Mouse (Mus musculus) MEL (cell line): ENCODE data around the gene Renbp. TPM values are rescaled to one million over a fixed set of nuclear protein-coding genes. Genes with fewer than 3 reads are reported as not detected.

ENCODE experiments used
- DNase-seq: peaks from one replicate; pipeline ENCODE4 v3.0.0; 2011; ENCODE audit warnings: low read depth, low spot score
- H3K27ac ChIP-seq: 2 replicates; pipeline ENCODE4 v1.5.1; 2012; ENCODE audit warnings: low read depth, mild to moderate bottlenecking, control low read depth, low read length, moderate library complexity; ENCODE audit not compliant: control insufficient read depth
- H3K27me3 ChIP-seq, 2 experiments: fragments of 150-350 bp in 1 of 2; sonication (generic) in 1 of 2; 2 replicates each; pipeline ENCODE4 v1.6.1; 2012; ENCODE audit warnings: low read length in 2 of 2, mild to moderate bottlenecking in 2 of 2, improper control_type of control experiment in 1 of 2, moderate library complexity in 1 of 2; ENCODE audit not compliant: insufficient read depth in 2 of 2, control insufficient read depth in 1 of 2
- H3K36me3 ChIP-seq, 2 experiments: 2 replicates each; pipeline ENCODE4 v1.6.1; 2012 to 2014; ENCODE audit warnings: low read length in 2 of 2, improper control_type of control experiment in 1 of 2, inconsistent platforms in 1 of 2, mild to moderate bottlenecking in 1 of 2; ENCODE audit not compliant: insufficient read depth in 2 of 2, control insufficient read depth in 1 of 2
- H3K4me1 ChIP-seq, 2 experiments: fragments of 150-350 bp in 1 of 2; sonication (generic) in 1 of 2; 2 replicates each; pipeline ENCODE4 v1.6.1; 2012; ENCODE audit warnings: low read length in 2 of 2, improper control_type of control experiment in 1 of 2, mild to moderate bottlenecking in 1 of 2; ENCODE audit not compliant: insufficient read depth in 2 of 2, control insufficient read depth in 1 of 2
- H3K4me3 ChIP-seq, 2 experiments: fragments of 150-350 bp in 1 of 2; sonication (generic) in 1 of 2; 2 replicates each; pipeline ENCODE4 v1.5.1; 2012; ENCODE audit warnings: low read depth in 2 of 2, low read length in 2 of 2, mild to moderate bottlenecking in 2 of 2, moderate library complexity in 2 of 2, control low read depth in 1 of 2, improper control_type of control experiment in 1 of 2; ENCODE audit not compliant: control insufficient read depth in 1 of 2, insufficient read depth in 1 of 2
- H3K79me2 ChIP-seq: 2 replicates; pipeline ENCODE4 v1.6.1; 2012; ENCODE audit warnings: mild to moderate bottlenecking, low read length, moderate library complexity; ENCODE audit not compliant: control insufficient read depth, poor library complexity, insufficient read depth
- H3K9ac ChIP-seq: 2 replicates; pipeline ENCODE4 v1.6.1; 2012; ENCODE audit warnings: low read depth, mild to moderate bottlenecking, control low read depth, low read length, moderate library complexity; ENCODE audit not compliant: control insufficient read depth, poor library complexity, severe bottlenecking
- H3K9me3 ChIP-seq: fragments of 150-350 bp; sonication (generic); replicated peaks from 2 replicates; pipeline ENCODE4 v1.6.1; 2012; ENCODE audit warnings: mild to moderate bottlenecking, low read length, improper control_type of control experiment, moderate library complexity; ENCODE audit not compliant: insufficient read depth
- CHD1 ChIP-seq: IDR thresholded peaks from 2 replicates; pipeline ENCODE4 v1.6.1; 2012; ENCODE audit warnings: low read depth, mild to moderate bottlenecking, inconsistent platforms, low read length, improper control_type of control experiment
- EP300 ChIP-seq, 2 experiments: IDR thresholded peaks; 2 replicates each; pipeline ENCODE4 v1.6.1; 2011; ENCODE audit warnings: improper control_type of control experiment in 2 of 2, low read length in 2 of 2, low read depth in 1 of 2, mild to moderate bottlenecking in 1 of 2
- ETS1 ChIP-seq: IDR thresholded peaks from 2 replicates; pipeline ENCODE4 v1.6.1; 2012; ENCODE audit warnings: low read depth, mild to moderate bottlenecking, inconsistent platforms, low read length, improper control_type of control experiment, moderate library complexity
- GATA1 ChIP-seq: IDR thresholded peaks from 2 replicates; pipeline ENCODE4 v1.6.1; 2011; ENCODE audit warnings: low read depth, low read length, improper control_type of control experiment
- HCFC1 ChIP-seq: IDR thresholded peaks from 2 replicates; pipeline ENCODE4 v1.6.1; 2012; ENCODE audit warnings: low read depth, mild to moderate bottlenecking, inconsistent platforms, low read length, improper control_type of control experiment, moderate library complexity
- MAFK ChIP-seq: IDR thresholded peaks from 2 replicates; pipeline ENCODE4 v1.6.1; 2011; ENCODE audit warnings: low read depth, mild to moderate bottlenecking, low read length, improper control_type of control experiment, borderline replicate concordance
- MAZ ChIP-seq: IDR thresholded peaks from 2 replicates; pipeline ENCODE4 v1.6.1; 2012; ENCODE audit warnings: low read depth, mild to moderate bottlenecking, inconsistent platforms, low read length, improper control_type of control experiment
- MEF2A ChIP-seq: IDR thresholded peaks from 2 replicates; pipeline ENCODE4 v1.6.1; 2014; ENCODE audit warnings: low read depth, mild to moderate bottlenecking, inconsistent platforms, low read length, improper control_type of control experiment; ENCODE audit not compliant: poor library complexity, insufficient replicate concordance, severe bottlenecking; ENCODE audit errors: extremely low read depth
- MYC ChIP-seq: IDR thresholded peaks from 2 replicates; pipeline ENCODE4 v1.6.1; 2011; ENCODE audit warnings: low read depth, mild to moderate bottlenecking, low read length, improper control_type of control experiment, moderate library complexity
- POLR2A ChIP-seq, 2 experiments: IDR thresholded peaks; 2 replicates each; pipeline ENCODE4 v1.6.1; 2011 to 2012; ENCODE audit warnings: low read length in 2 of 2, mild to moderate bottlenecking in 2 of 2, control low read depth in 1 of 2, improper control_type of control experiment in 1 of 2, low read depth in 1 of 2, moderate library complexity in 1 of 2; ENCODE audit not compliant: control insufficient read depth in 1 of 2, insufficient read depth in 1 of 2, poor library complexity in 1 of 2
- POLR2AphosphoS2 ChIP-seq: IDR thresholded peaks from 2 replicates; pipeline ENCODE4 v1.6.1; 2011; ENCODE audit warnings: low read length, improper control_type of control experiment
- POLR2AphosphoS5 ChIP-seq: IDR thresholded peaks from 2 replicates; pipeline ENCODE4 v1.6.1; 2012; ENCODE audit warnings: low read depth, borderline replicate concordance, mild to moderate bottlenecking, inconsistent platforms, low read length, moderate library complexity, mixed read lengths
- RAD21 ChIP-seq: IDR thresholded peaks from 2 replicates; pipeline ENCODE4 v1.6.1; 2011; ENCODE audit warnings: mild to moderate bottlenecking, low read depth, low read length, improper control_type of control experiment
- RCOR1 ChIP-seq: IDR thresholded peaks from 2 replicates; pipeline ENCODE4 v1.6.1; 2012; ENCODE audit warnings: low read depth, mild to moderate bottlenecking, inconsistent platforms, low read length, improper control_type of control experiment
- SIN3A ChIP-seq: IDR thresholded peaks from 2 replicates; pipeline ENCODE4 v1.6.1; 2012; ENCODE audit warnings: low read length, improper control_type of control experiment, inconsistent platforms
- TAL1 ChIP-seq: IDR thresholded peaks from 2 replicates; pipeline ENCODE4 v1.6.1; 2012; ENCODE audit warnings: mild to moderate bottlenecking, inconsistent platforms, low read length, moderate library complexity, mixed read lengths
- TBP ChIP-seq: IDR thresholded peaks from 2 replicates; pipeline ENCODE4 v1.8.0; 2011; ENCODE audit warnings: low read depth, low read length, improper control_type of control experiment
- TCF12 ChIP-seq: IDR thresholded peaks from 2 replicates; pipeline ENCODE4 v1.6.1; 2014; ENCODE audit warnings: low read depth, mild to moderate bottlenecking, inconsistent platforms, low read length, improper control_type of control experiment, moderate library complexity
- UBTF ChIP-seq: IDR thresholded peaks from 2 replicates; pipeline ENCODE4 v1.6.1; 2012; ENCODE audit warnings: low read depth, mild to moderate bottlenecking, inconsistent platforms, low read length, improper control_type of control experiment, moderate library complexity, borderline replicate concordance; ENCODE audit not compliant: insufficient read depth
- USF1 ChIP-seq: IDR thresholded peaks from 2 replicates; pipeline ENCODE4 v1.6.1; 2014; ENCODE audit warnings: low read depth, mild to moderate bottlenecking, inconsistent platforms, low read length, improper control_type of control experiment, moderate library complexity
- ZC3H11A ChIP-seq: IDR thresholded peaks from 2 replicates; pipeline ENCODE4 v1.6.1; 2012; ENCODE audit warnings: low read depth, mild to moderate bottlenecking, inconsistent platforms, low read length, improper control_type of control experiment
- ZNF384 ChIP-seq: IDR thresholded peaks from 2 replicates; pipeline ENCODE4 v1.6.1; 2012; ENCODE audit warnings: low read depth, mild to moderate bottlenecking, inconsistent platforms, low read length, improper control_type of control experiment
- polyA plus RNA-seq, 2 experiments: library from polyadenylated mRNA; stranded (reverse) in 1 of 2; unstranded in 1 of 2; fragments of >175 nt in 1 of 2; fragments of >200 nt in 1 of 2; gene quantifications; 2 replicates each; pipeline versions ENCODE4 v1.2.1 to v1.2.4; 2012; ENCODE audit warnings: low replicate concordance in 2 of 2, low read depth in 1 of 2; ENCODE audit not compliant: insufficient read length in 2 of 2, insufficient read depth in 1 of 2, missing spikeins in 1 of 2
- total RNA-seq: library from RNA; depleted of rRNA; stranded (reverse); fragments of 300-350 nt; gene quantifications from 2 replicates; pipeline ENCODE4 v1.2.3, GENCODE M21; 2012

The Renbp gene
- total and polyA plus RNA-seq, 3 experiments, result 22.7 to 38.0 TPM; not detected in 1

DNA sequence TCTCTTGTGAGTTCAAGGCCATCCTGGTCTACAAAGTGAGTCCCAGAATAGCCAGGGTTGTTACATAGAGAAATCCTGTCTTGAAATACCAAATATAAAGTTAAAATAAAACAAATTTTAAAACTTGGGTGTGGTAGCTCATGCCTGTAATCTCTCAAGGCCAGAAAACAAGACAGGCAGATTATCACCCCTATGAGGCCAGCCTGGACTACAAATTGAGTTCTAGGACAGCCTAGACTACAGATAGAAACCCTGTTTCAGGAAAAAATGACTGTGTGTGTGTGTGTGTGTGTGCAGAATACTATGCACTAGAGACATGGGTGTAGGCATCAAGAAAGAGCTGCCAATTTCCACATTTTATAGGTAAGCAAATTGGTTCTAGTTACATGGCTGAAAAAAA is 40.1 kb upstream of the Renbp start:
- H3K4me3 ChIP-seq, result no peak overlapping the region
- TF ChIP-seq ZNF384 (peak; percentile 35; the same call in 1 of the 2 replicates), RAD21 (no peak), TCF12 (0 out of 2 replicates have a peak, but pooled peaks have one; percentile 21), RCOR1 (0 out of 2 replicates have a peak, but pooled peaks have one; percentile 8), MYC (no peak), EP300 (IDR thresholded peaks at IDR 0.05; ENCODE audit: low read depth in 1 of 2, low read length in 2 of 2) (peak in 1 of 2 experiments; percentile 53; a peak in 1 of 4 replicates), ZC3H11A (no peak), SIN3A (no peak), TAL1 (peak; percentile 20; the same call in 1 of the 2 replicates)
- H3K9me3 ChIP-seq, result no peaks in the 10 kb centered on the region
- peak overlapping the region; percentile 47 for H3K9ac ChIP-seq
- peak; percentile 43 for DNase-seq
- H3K79me2 ChIP-seq, result peaks cover 9% of the 10 kb centered on the region
- H3K27ac ChIP-seq, result peak overlapping the region; percentile 93
- H3K36me3 ChIP-seq, result peaks cover 0 to 42% of the 10 kb centered on the region in 2 experiments; a peak in 2 of 4 replicates
- peaks cover 6 to 24% of the 10 kb centered on the region in 2 experiments for H3K4me1 ChIP-seq
- H3K27me3 ChIP-seq, result no peaks in the 10 kb centered on the region

DNA sequence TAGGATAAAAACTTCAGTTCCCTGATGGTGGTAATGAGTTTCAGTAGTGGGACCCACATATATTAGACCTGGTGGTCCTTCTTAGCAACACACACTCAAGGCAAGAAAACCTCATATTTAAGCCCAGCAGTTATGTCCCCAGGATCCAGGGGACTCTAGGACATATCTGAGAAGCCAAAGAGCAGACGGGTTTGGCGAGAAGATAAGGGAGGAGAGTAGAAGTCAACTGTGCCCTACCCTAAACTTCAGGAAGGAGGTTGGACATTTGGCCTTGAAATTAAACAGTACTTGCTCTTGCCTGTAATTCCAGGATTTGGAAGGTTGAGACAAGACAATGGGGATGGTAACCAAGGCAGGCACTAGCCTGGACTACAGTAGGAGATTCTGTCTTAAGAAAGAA is 39.1 kb upstream of the Renbp start:
- no peaks in the 10 kb centered on the region for H3K27me3 ChIP-seq
- no peaks in the 10 kb centered on the region for H3K9me3 ChIP-seq
- H3K4me1 ChIP-seq, result peaks cover 6 to 24% of the 10 kb centered on the region in 2 experiments
- DNase-seq, result peak; percentile 61
- H3K79me2 ChIP-seq, result peaks cover 20% of the 10 kb centered on the region
- H3K36me3 ChIP-seq, result peaks cover 0 to 42% of the 10 kb centered on the region in 2 experiments; a peak in 2 of 4 replicates
- no peak for TF ChIP-seq USF1
- peak; percentile 55; the same call in 1 of the 2 replicates for TF ChIP-seq GATA1
- TF ChIP-seq POLR2A (IDR thresholded peaks at IDR 0.05; ENCODE audit: control insufficient read depth in 1 of 2, insufficient read depth in 1 of 2, low read depth in 1 of 2, low read length in 2 of 2, poor library complexity in 1 of 2), result peak in 1 of 2 experiments; percentile 27; a peak in 1 of 4 replicates
- peak in 1 of 2 experiments; percentile 67; a peak in 2 of 4 replicates for TF ChIP-seq EP300 (IDR thresholded peaks at IDR 0.05; ENCODE audit: low read depth in 1 of 2, low read length in 2 of 2)
- TF ChIP-seq TAL1, result peak; percentile 61
- no peak for TF ChIP-seq MYC
- TF ChIP-seq TCF12, result peak; percentile 58; the same call in 1 of the 2 replicates
- TF ChIP-seq RAD21, result no peak
- H3K4me3 ChIP-seq, result peak overlapping the region in 1 of 2 experiments; percentile 31; a peak in 2 of 4 replicates
- peak overlapping the region; percentile 93 for H3K27ac ChIP-seq
- H3K9ac ChIP-seq, result peak overlapping the region; percentile 47

DNA sequence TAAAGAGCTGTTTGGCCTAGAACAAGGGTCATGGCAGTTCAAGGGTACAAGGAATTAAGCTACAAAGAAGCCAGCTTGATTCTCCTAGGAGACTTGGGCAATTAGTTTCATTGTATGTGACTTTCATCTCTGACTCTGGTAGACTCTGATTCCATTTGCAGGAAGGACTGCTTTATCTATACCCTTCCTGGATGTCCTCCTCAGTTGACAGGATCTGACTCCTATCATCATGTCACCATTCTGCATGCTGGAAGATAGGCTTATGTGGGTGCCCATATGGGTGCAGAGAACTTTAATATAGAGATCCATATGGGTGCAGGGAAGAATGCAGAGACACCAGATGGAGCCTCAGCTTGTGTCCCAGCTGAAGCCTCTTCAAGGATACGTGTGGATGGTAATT is 38.5 kb upstream of the Renbp start:
- H3K4me1 ChIP-seq, result peaks cover 6 to 25% of the 10 kb centered on the region in 2 experiments
- H3K9me3 ChIP-seq, result no peaks in the 10 kb centered on the region
- H3K36me3 ChIP-seq, result peaks cover 0 to 42% of the 10 kb centered on the region in 2 experiments; a peak in 2 of 4 replicates
- peak overlapping the region; percentile 47 for H3K9ac ChIP-seq
- no peak overlapping the region for H3K4me3 ChIP-seq
- peaks cover 26% of the 10 kb centered on the region for H3K79me2 ChIP-seq
- H3K27ac ChIP-seq, result peak overlapping the region; percentile 93
- DNase-seq, result peak; percentile 48
- H3K27me3 ChIP-seq, result no peaks in the 10 kb centered on the region
- TF ChIP-seq TAL1, result peak; percentile 54; the same call in 1 of the 2 replicates
- TF ChIP-seq TBP, result no peak
- peak; percentile 67 to 75; a peak in 3 of 4 replicates for TF ChIP-seq EP300 (IDR thresholded peaks at IDR 0.05; ENCODE audit: low read depth in 1 of 2, low read length in 2 of 2)
- no peak for TF ChIP-seq MAFK
- TF ChIP-seq TCF12, result peak; percentile 69; the same call in 1 of the 2 replicates
- TF ChIP-seq SIN3A, result 0 out of 2 replicates have a peak, but pooled peaks have one; percentile 4
- TF ChIP-seq UBTF, result no peak
- no peak for TF ChIP-seq CHD1
- peak; percentile 31; the same call in 1 of the 2 replicates for TF ChIP-seq RCOR1
- no peak for TF ChIP-seq POLR2AphosphoS2
- TF ChIP-seq USF1, result no peak
- peak; percentile 69 for TF ChIP-seq GATA1
- no peak for TF ChIP-seq POLR2A (IDR thresholded peaks at IDR 0.05; ENCODE audit: control insufficient read depth in 1 of 2, insufficient read depth in 1 of 2, low read depth in 1 of 2, low read length in 2 of 2, poor library complexity in 1 of 2)
- TF ChIP-seq MAZ, result no peak
- TF ChIP-seq POLR2AphosphoS5, result no peak
- TF ChIP-seq ETS1, result peak; percentile 42; the same call in 1 of the 2 replicates
- no peak for TF ChIP-seq HCFC1
- no peak for TF ChIP-seq MEF2A
